Mouse (Mus musculus) olfactory bulb, adult 2 months (tissue): ENCODE measurements at regions not wholly inside any gene's neighbourhood (a gene's known extent, or its start where the extent isn't known, plus 50 kb on each side); places are given as distances from the start of the nearest gene placed in this dataset.

ENCODE experiments used
- CTCF ChIP-seq: fragments of 200-500 bp; IDR thresholded peaks from 2 replicates; pipeline ENCODE4 v1.5.1; 2012; ENCODE audit warnings: low read depth, mild to moderate bottlenecking, low read length, moderate library complexity; ENCODE audit not compliant: insufficient read depth
- POLR2A ChIP-seq: fragments of 200-500 bp; IDR thresholded peaks from 2 replicates; pipeline ENCODE4 v1.6.1; 2012; ENCODE audit warnings: mild to moderate bottlenecking, low read depth, low read length, moderate library complexity; ENCODE audit not compliant: insufficient read depth

GRCm38 (mm10) chr4:101351716-101352115, 67.4 kb upstream of the Ak4 start:
- no peak for TF ChIP-seq POLR2A
- TF ChIP-seq CTCF, result no peak
